Mouse (Mus musculus) limb, embryonic 11.5 days (tissue): ENCODE measurements around the gene Map1lc3b. TPM values are rescaled to one million over a fixed set of nuclear protein-coding genes. Genes with fewer than 3 reads are reported as not detected.

ENCODE experiments used
- ATAC-seq: fragments of 200-750 bp; cut with Nextera tagmentation; 2 replicates; pipeline ENCODE4 v1.8.0; 2017; ENCODE audit warnings: low read depth; ENCODE audit not compliant: insufficient number of reproducible peaks, low FRiP score, low TSS enrichment
- DNase-seq: peaks from one replicate; pipeline ENCODE4 v3.0.0-alpha.2; 2015; ENCODE audit warnings: low spot score
- H3K27ac ChIP-seq: fragments of 300-500 bp; sonication (generic); replicated peaks from 2 replicates; pipeline ENCODE4 v1.5.1; 2014; ENCODE audit warnings: low read depth, mild to moderate bottlenecking, low read length
- H3K27me3 ChIP-seq: fragments of 300-500 bp; sonication (generic); 2 replicates; pipeline ENCODE4 v1.6.1; 2014; ENCODE audit warnings: mild to moderate bottlenecking, low read length, mixed read lengths; ENCODE audit not compliant: control insufficient read depth, insufficient read depth
- H3K36me3 ChIP-seq: fragments of 300-500 bp; sonication (generic); 2 replicates; pipeline ENCODE4 v1.6.1; 2014; ENCODE audit warnings: mild to moderate bottlenecking, low read length, moderate library complexity, mixed read lengths; ENCODE audit not compliant: control insufficient read depth, insufficient read depth
- H3K4me1 ChIP-seq: fragments of 300-500 bp; sonication (generic); 2 replicates; pipeline ENCODE4 v1.6.1; 2014; ENCODE audit warnings: low read length, mixed read lengths; ENCODE audit not compliant: control insufficient read depth, insufficient read depth
- H3K4me2 ChIP-seq: fragments of 300-500 bp; sonication (generic); 2 replicates; pipeline ENCODE4 v1.6.1; 2014; ENCODE audit warnings: low read depth, mild to moderate bottlenecking, moderate library complexity; ENCODE audit not compliant: severe bottlenecking
- H3K4me3 ChIP-seq: fragments of 300-500 bp; sonication (generic); 2 replicates; pipeline ENCODE4 v1.5.1; 2014; ENCODE audit warnings: low read depth, low read length
- H3K9ac ChIP-seq: fragments of 300-500 bp; sonication (generic); 2 replicates; pipeline ENCODE4 v1.6.1; 2014; ENCODE audit warnings: mild to moderate bottlenecking, low read length
- H3K9me3 ChIP-seq: fragments of 300-500 bp; sonication (generic); 2 replicates; pipeline ENCODE4 v1.6.1; 2016; ENCODE audit warnings: low read length; ENCODE audit not compliant: control insufficient read depth
- WGBS: fragments of 180-500 bp; shearing (Covaris S2); extraction: QIAGEN DNeasy Blood & Tissue Kit; methylation state at CpG from one replicate; pipeline ENCODE4 v1.1.7; 2014; 5-methylcytosine and 5-hydroxymethylcytosine counted together
- polyA plus RNA-seq: library from polyadenylated mRNA; unstranded; fragments of >200 nt; fragmentation: Nextera tagmentation; extraction: Ambion mirVana; gene quantifications from 2 replicates; pipeline ENCODE4 v1.2.1, GENCODE M21; 2014

Gene Map1lc3b
- polyA plus RNA-seq, 1 experiment from 2014 or later = 217 TPM

DNA sequence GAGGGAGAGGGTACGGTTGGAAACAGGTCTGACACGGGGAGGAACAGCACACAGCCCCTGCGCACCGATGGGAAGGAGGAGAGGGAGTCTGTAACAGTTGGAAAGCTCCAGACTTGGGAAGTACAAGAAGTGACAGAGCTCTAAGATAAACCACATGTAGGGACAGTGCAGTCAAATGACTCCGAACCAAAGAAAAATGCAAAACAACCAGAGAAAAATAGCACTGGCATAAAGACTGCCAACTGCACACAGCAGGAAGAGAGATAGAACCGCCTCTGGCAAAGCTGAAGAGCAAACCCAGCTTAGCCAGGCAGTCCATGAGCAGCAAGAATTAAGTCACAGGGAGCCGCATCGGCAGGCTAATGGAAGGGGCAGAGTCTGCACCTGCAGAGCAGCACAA lies 32.9 kb downstream of the Map1lc3b start:
- Histone ChIP-seq H3K36me3 (peaks cover 2% of the 10 kb centered on the region; the same call in 1 of the 2 replicates), H3K4me1 (no peaks in the 10 kb centered on the region)

DNA sequence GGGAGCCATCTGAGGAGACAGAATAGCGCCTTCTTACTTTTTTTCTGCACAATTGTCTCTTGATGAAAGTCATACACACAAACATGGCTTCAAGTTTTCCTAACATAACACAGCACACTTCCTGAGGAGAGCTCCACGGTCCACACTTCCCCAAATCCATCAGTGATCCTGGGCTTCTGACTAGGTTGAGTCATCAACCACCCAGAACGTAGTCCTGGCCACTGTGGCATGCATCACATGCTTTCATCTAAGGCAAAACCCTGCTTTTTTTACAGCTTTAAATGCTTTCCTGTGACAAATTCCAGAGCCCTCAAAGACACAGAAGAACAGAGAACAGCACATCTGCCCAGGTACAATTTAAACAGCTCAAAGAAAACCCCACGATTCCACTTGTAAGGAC lies 38.5 kb downstream of the Map1lc3b start:
- Histone ChIP-seq H3K4me1 (0 out of 2 replicates have a peak, but pooled peaks cover 3% of the 10 kb centered on the region), H3K4me3 (no peak overlapping the region), H3K27ac (no peak overlapping the region), H3K4me2 (no peak overlapping the region), H3K36me3 (peaks cover 6% of the 10 kb centered on the region; the same call in 1 of the 2 replicates), H3K9ac (no peak overlapping the region), H3K27me3 (no peaks in the 10 kb centered on the region), H3K9me3 (no peaks in the 10 kb centered on the region)
- WGBS = 91% methylated on average over 4 of the region's 4 CpGs
- no peak for ATAC-seq
- DNase-seq = no peak

More for the DNA sequence above, 32.9 kb downstream of the Map1lc3b start:
- DNase-seq (no peak), ATAC-seq (no peak)
- H3K27me3 ChIP-seq = no peaks in the 10 kb centered on the region
- H3K4me3 ChIP-seq = no peak overlapping the region
- H3K27ac ChIP-seq = no peak overlapping the region
- WGBS = 93% methylated on average over 8 of the region's 8 CpGs
- H3K9ac ChIP-seq = no peak overlapping the region
- H3K9me3 ChIP-seq = no peaks in the 10 kb centered on the region
- H3K4me2 ChIP-seq = no peak overlapping the region

DNA sequence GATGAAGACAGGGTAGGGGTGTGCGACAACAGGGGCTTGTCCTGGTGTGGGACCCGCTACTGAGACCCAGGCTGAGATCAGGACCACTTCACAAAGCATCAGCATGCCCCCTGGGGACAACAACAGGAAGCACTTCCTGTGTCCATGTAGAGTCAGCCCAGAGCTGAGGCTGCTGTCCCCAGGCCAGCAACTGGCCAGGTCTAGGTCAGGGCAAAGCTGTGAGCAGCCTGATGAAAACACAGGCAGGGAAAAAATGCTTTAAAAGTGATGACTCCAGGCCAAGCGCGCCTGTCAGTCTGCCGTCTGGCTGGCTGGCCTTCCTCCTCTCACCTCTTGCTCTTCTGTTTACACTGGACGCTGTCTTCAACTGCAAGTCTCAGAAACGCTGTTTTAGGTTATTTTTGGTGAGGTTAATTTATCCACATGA lies 41.5 kb downstream of the Map1lc3b start:
- DNase-seq (no peak), ATAC-seq (no peak)
- H3K9me3 ChIP-seq = no peaks in the 10 kb centered on the region
- no peak overlapping the region for H3K4me3 ChIP-seq
- no peak overlapping the region for H3K4me2 ChIP-seq
- WGBS = 66% methylated on average over 7 of the region's 7 CpGs
- no peak overlapping the region for H3K9ac ChIP-seq
- 0 out of 2 replicates have a peak, but pooled peaks cover 3% of the 10 kb centered on the region for H3K4me1 ChIP-seq
- H3K27ac ChIP-seq = no peak overlapping the region
- no peaks in the 10 kb centered on the region for H3K27me3 ChIP-seq
- H3K36me3 ChIP-seq = peaks cover 6% of the 10 kb centered on the region; the same call in 1 of the 2 replicates

DNA sequence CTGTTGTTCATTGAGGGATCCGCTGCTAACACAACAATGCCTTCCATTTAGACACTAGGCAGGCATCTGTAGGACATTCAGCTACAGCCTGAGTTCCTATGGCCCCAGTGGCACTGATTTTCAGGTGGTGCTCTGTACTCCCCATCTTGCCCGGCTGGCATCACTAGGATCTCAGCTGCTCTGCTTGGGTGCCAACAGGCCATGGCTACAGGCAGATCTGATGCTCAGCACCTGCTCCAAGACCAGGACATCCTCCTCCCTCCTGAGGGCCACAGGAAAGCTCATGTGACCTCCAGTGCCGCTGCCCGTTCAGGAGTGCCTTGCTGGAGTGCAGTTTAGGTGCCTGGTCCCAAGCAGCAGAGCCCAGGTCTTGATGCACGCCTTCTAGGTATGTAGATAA lies 42.2 kb downstream of the Map1lc3b start:
- WGBS = 88% methylated on average over 5 of the region's 5 CpGs
- ATAC-seq = no peak
- no peaks in the 10 kb centered on the region for H3K27me3 ChIP-seq
- DNase-seq = no peak
- H3K9me3 ChIP-seq = no peaks in the 10 kb centered on the region
- H3K36me3 ChIP-seq = peaks cover 6% of the 10 kb centered on the region; the same call in 1 of the 2 replicates
- no peak overlapping the region for H3K9ac ChIP-seq
- H3K4me2 ChIP-seq = no peak overlapping the region
- no peak overlapping the region for H3K4me3 ChIP-seq
- H3K27ac ChIP-seq = no peak overlapping the region
- H3K4me1 ChIP-seq = 0 out of 2 replicates have a peak, but pooled peaks cover 3% of the 10 kb centered on the region

DNA sequence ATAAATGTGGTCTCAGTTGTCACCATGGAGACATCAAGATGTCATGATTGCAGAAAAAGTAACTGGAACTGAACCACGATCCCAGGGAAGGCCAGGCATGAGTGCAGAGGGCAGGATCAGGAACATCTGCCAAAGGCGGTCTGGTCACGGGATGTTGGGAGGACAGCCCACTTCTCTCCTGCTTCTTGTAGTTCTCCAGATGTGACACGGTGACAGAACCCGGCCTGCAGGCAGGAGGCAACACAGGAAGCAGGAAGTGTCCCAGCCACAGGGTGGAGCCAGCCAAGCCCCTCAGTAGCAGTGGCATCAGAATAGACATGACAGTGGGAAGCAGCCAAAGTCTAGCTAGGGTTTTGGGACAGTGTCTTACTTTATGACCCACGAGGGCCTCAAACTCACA lies 45.4 kb downstream of the Map1lc3b start:
- Histone ChIP-seq H3K4me3 (no peak overlapping the region), H3K4me2 (no peak overlapping the region), H3K27me3 (no peaks in the 10 kb centered on the region), H3K27ac (no peak overlapping the region), H3K9me3 (no peaks in the 10 kb centered on the region), H3K36me3 (no peaks in the 10 kb centered on the region), H3K4me1 (0 out of 2 replicates have a peak, but pooled peaks cover 3% of the 10 kb centered on the region), H3K9ac (no peak overlapping the region)
- no peak for DNase-seq
- WGBS = 60% methylated on average over 6 of the region's 6 CpGs
- ATAC-seq = no peak

DNA sequence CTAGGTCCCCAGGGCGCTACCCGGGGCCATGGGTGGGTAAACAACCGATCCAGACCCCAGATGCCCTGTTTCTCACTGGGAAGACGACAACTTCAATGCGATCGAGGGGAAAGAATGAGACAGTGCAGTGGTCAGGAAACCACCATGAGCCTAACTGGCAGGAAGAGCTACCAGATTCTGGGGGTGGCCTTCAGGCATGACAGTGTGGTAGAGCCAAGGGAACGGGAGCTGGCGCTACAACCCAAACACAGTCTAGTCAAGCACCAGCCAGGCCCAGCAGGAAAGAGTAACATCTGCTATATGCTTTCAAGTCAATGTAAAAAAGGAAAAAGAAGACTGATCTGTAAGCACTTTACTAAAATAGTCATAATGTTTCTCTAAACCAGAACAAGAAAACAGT lies 46.0 kb downstream of the Map1lc3b start:
- ATAC-seq = no peak
- Histone ChIP-seq H3K4me2 (no peak overlapping the region), H3K4me1 (0 out of 2 replicates have a peak, but pooled peaks cover 3% of the 10 kb centered on the region), H3K4me3 (no peak overlapping the region), H3K9ac (no peak overlapping the region), H3K27me3 (no peaks in the 10 kb centered on the region), H3K36me3 (no peaks in the 10 kb centered on the region), H3K9me3 (no peaks in the 10 kb centered on the region), H3K27ac (no peak overlapping the region)
- no peak for DNase-seq
- WGBS = 85% methylated on average over 8 of the region's 8 CpGs

DNA sequence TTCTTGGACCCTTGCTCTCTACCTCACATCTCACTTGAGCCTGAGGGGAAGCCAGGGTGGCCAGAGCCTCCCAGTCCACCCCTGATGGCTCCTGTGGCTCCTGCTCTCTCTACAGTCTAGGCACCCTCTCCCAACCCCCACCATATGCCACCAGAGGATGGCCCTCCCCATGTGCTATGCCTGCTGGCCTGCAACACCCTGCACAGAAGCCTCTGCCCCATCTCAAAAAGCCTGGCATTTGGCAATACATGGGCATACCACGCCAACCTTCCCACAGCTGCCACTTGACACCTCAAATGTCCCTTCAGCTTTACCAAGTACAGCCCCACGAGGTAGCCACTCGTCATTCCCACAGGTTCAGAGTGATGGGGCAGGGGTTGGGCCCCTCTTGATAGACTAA lies 52.6 kb downstream of the Map1lc3b start:
- no peak for DNase-seq
- H3K4me3 ChIP-seq = no peak overlapping the region
- H3K9ac ChIP-seq = no peak overlapping the region
- H3K9me3 ChIP-seq = no peaks in the 10 kb centered on the region
- H3K27me3 ChIP-seq = no peaks in the 10 kb centered on the region
- H3K27ac ChIP-seq = no peak overlapping the region
- 71% methylated on average over 3 of the region's 3 CpGs for WGBS
- ATAC-seq = no peak
- no peaks in the 10 kb centered on the region for H3K36me3 ChIP-seq
- no peaks in the 10 kb centered on the region for H3K4me1 ChIP-seq
- H3K4me2 ChIP-seq = no peak overlapping the region

DNA sequence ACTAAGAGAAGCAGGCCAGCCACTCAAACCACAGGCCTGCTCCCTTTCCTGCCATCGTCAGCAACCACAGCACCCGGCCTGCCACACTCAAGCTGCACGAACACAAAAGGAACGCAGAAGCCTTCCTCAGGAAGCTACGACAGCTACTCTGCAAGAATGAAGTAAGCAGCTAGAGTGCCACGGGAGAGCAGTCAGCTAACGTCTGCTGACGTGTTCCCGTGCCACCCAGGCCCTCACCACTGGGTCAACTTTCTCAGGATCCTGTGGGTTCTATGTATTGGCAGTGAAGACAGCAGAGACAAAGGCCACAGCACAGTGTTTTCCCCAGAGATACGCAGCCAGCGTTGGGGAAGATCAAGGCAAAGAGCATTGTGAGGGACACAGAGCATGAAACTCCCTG lies 53.2 kb downstream of the Map1lc3b start:
- no peak overlapping the region for H3K9ac ChIP-seq
- 87% methylated on average over 11 of the region's 11 CpGs for WGBS
- no peak overlapping the region for H3K27ac ChIP-seq

More for the DNA sequence above, 53.2 kb downstream of the Map1lc3b start:
- no peak for ATAC-seq
- no peak overlapping the region for H3K4me2 ChIP-seq
- H3K4me1 ChIP-seq = no peaks in the 10 kb centered on the region
- no peaks in the 10 kb centered on the region for H3K9me3 ChIP-seq
- H3K27me3 ChIP-seq = no peaks in the 10 kb centered on the region
- H3K36me3 ChIP-seq = no peaks in the 10 kb centered on the region
- no peak for DNase-seq
- H3K4me3 ChIP-seq = no peak overlapping the region
